Mouse (Mus musculus) brain, embryonic 14.5 days (tissue): ENCODE data around the gene Paf1.

Source experiments
- CTCF ChIP-seq: fragments of 200-500 bp; IDR thresholded peaks from 2 replicates; pipeline ENCODE4 v1.5.1; 2012; ENCODE audit warnings: inconsistent platforms, mild to moderate bottlenecking, moderate library complexity, borderline replicate concordance; ENCODE audit not compliant: insufficient read depth, insufficient read length; ENCODE audit errors: extremely low read depth
- POLR2A ChIP-seq: fragments of 200-500 bp; IDR thresholded peaks from 2 replicates; pipeline ENCODE4 v1.6.1; 2012; ENCODE audit warnings: mild to moderate bottlenecking, inconsistent platforms, borderline replicate concordance; ENCODE audit not compliant: poor library complexity, insufficient read depth, insufficient read length, severe bottlenecking; ENCODE audit errors: extremely low read depth

DNA sequence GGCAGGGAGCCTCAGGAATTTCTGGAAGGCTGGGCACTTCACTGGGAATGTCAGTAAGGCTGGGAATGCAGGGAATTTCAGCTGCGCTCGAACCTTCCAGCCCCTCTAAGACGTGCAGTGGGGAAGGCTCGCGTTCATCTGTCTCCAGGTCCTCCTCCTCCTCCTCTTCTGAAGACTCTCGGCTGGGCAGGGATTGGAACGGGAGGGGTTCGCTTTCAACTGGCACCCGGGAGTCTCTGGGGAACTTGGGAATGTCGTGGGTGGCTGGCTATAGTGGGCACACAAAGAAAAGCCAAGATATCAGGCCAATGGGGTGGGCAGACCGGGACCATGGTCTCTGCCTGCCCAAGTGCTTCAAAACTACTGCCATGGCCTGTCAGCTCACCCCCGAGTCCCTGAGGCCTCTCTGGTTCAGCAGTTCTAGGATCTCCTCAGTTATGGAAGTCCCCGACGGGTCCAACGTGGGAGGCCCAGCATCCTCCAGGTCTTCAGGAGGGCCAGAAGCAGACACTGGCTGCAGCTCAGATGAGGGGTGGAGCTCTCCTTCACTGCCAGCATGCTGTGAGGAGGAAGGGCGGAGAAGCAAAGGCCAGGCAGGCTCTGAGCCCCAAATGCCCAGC, 30.2 kb upstream of the Paf1 start:
- TF ChIP-seq CTCF (no peak), POLR2A (no peak)
